Mouse (Mus musculus) 416B (cell line): ENCODE results near the gene Plekhm2.

ENCODE experiments used
- DNase-seq: peaks from one replicate; pipeline ENCODE4 v3.0.0; 2011; ENCODE audit warnings: low read depth

Plekhm2 gene

DNA sequence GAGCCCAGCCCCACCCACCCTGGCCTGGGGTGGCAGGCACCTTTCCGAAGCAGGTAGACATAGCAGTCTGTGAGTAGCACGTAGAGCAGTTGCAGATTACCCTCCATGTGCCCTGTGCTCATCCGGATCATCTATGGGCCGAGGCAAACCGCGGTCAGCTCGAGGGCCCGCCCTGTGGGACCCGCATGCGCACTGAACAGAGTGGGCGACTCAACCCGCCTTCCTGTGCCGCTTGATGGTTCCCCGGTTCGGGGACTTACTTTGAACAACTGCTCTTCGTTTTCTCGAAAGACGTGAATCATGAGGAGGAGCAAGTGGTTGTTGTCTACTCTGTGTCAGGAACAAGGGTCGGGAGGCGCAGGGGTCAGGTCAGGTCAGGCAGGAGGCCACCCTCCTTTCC lies 33.4 kb downstream of the Plekhm2 start:
- no peak for DNase-seq

DNA sequence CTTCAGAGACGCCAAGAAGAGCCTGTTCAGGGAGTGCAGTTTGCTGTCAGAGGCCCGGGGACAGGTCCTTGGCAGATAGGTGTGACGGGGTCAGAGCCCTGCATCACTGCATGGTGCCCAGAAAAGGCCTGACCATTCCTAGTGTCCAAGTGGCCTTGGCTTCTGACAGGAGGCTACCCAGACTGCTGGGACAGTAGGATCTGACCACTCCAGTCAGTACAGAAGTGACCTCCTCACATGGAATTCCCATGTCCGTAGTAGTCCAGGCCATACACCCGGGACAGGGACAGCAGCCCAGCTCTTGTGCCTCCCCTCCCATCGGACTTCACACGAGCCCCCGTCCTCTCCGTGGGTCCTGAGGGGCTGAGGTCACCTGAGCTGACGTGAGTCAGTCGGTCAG lies 34.7 kb downstream of the Plekhm2 start:
- no peak for DNase-seq

DNA sequence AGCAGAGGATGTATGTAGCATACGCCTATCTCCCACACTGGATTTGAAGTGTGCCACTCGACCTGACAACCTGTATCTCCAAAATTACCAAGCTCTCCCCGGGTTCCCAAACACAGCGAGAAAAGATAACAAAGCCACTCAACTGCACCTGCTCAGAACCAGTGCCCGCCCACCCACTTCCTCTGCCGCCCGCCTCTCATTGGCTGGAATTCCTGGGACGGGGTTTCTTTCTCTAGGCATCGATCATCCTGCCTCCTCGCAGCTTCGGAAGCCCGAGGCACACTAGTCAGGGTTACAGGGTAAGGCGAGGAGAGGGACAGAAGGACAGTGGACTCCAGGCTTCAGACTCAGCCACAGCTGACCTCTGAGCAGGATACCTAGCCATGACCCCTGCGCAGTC lies 36.0 kb downstream of the Plekhm2 start:
- DNase-seq: no peak

GRCm38 (mm10) chr4:141627502-141627901 lies 37.2 kb downstream of the Plekhm2 start:
- DNase-seq: no peak

DNA sequence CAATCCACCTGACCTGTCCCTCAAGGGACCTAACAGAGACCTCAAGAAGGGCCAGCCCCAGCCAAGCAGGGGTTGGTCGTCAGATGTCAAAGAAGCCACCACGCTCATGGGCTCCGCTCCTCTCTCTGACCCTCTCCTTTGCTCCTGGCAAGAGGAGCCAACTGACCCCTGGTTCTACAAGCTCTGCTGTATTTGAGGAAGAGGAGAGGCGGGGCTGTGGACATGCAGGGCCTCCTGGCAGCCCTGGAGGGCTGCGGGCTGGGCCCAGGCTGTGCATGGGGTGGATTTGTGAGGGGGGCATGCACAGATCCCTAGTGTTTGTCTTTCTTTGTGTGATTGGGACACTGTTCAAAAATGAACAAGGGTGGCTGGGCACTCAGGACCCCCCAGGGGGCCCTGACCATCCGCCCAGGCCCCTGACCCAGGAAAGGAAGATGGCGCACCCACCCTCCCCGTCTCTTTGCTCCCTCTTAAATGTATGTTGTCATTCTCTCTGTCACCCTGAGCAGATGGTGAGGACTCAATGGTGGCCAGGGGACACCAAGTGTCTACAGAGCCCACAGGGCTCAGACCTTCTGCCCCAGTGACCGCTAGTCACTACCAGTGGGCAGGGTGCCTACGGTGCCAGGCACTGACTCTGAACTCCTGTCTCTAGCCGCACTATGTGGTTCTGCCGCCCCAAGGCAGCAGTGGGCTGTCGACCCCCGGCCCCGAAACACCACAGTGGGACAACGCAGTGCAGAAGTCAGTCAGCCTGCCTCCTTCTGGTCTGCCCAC lies 38.7 kb downstream of the Plekhm2 start:
- DNase-seq: no peak

DNA sequence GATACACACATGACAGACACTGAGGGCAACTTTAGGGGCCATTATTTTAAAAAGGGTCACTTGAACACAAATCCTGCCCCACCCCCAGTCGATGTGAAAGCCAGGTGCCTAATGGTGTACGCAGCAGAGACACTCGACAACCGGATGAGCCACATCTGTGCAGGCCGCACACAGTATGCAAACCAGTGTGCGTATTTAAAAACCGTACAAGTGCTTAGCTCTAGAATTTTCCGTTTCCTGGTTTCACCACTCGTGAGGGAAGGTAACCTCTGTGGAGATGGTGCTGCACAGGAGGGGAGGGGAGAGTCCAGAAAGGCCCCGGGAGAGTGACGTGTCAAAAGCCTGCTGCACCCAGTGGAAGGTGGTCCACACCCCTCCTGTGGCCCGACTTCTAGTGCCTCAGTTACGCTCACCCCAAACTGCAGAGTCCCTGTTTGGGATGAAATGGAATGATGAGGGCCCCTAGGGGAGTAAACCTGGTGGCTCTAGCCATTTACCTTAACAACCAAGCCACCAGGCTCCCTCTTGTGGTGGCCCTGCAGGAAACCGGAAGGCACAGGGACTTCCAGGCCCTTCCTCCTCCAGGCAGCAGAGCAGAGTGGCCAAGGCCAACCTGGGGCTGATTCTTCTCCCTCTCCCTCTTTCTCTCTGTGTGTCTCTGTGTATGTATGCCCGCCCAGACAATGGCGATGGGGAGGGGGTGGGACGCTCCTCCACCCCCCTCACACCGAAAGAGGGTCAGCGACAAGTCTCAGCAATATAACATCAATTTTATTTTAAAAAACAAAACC lies 39.5 kb downstream of the Plekhm2 start:
- DNase-seq: peak; percentile 75

DNA sequence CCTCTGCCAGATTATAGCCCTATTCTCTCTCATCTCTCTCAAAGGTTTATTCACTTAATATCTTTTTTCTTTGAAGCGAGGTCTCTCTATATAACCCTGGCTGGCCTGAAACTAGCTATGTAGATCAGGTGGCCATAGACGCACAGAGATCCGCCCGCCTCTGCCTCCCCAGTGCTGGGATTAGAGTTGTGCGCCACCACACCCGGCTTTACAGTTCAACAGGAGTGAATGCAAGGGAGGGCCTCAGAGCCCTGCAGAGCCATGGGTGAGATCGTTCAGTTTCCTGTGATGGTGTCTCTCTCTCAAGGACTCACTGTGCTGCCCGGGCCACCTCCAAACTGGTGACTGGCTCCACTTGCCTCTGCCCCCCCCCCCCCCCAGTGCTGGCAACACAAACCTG lies 40.6 kb downstream of the Plekhm2 start:
- no peak for DNase-seq

DNA sequence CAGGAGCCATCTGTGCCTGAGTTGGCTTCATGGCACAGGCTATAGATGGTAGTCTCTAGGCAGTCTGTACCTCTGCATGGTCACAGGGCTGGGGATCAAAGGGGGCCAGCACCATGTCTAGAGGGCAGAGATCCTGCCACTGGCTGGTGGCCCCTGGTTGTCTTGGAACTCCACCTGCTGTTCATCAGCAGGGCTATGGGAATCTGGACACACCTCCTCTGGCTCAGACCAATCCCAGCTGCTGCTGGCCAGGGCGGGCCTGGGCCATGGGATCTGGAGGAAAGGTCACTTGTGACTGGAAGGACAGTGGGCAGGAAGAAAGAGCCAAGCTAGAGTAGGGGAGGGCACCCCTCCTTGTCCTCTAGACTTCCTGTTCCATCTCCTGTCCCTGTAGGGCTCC lies 41.0 kb downstream of the Plekhm2 start, which contains the start of gene Slc25a34:
TSS of gene Slc25a34 (minus strand) at position 156 of the 400 bp plus-strand sequence.
- peak; percentile 40 for DNase-seq

DNA sequence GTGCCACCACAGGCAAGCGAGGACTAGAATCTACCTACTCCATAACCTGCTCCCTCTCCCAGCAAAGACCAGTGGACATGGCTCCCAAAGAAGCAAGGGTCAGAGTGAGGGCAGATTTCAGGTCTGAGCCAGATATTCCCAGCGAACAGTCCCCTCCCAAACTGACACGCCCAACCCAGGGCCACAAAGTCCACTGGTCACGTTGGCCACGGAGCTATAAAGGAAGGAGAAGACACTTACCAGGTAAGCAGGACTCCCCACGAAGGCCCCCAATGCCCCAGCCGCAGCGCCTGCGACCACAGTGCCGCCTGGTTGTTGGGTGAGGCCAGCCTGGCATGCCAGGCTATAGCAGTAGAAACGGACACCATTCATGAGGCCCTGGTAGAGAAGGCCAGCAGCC lies 41.7 kb downstream of the Plekhm2 start:
- no peak for DNase-seq

DNA sequence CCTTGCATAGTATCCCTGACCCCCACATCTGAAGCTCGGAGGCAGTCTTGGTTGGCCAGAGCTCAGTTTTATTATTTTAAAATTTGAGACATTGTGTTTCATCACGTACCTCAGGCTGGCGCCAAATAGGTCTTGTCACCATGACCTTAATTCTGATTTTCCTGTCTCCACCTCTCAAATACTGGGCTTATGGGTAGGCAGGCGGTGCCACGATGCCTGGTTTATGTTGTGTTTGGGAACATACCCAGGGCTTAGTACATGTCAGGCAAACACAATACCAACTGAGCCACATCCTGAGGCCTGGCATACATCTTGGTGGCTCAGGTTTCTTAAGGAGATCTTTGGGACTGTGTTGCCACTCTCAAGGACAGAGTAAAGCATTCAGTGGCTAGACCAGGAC lies 42.1 kb downstream of the Plekhm2 start:
- no peak for DNase-seq

DNA sequence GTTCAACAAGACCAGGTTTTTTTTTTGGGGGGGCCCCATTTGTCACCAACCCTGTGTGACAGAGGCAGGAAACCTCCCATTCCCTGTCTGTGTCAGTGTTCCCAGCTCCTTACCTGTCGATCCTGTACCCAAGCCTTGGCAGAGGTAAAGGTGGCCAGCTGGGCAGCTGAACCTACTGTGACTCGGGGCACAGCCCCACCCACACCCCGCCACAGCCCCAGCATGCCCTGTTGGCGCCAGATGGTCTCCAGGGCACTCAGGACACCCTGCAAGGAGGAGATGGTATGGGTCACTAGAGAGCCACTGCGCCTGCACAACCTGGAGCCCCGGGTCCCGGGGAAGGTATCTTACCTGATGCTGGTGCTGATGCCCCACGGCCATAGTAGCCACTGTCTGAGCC lies 42.6 kb downstream of the Plekhm2 start:
- no peak for DNase-seq

- no peak for DNase-seq
Observed at GRCm38 (mm10) chr4:141621297-141621696, 43.4 kb downstream of the Plekhm2 start.

DNA sequence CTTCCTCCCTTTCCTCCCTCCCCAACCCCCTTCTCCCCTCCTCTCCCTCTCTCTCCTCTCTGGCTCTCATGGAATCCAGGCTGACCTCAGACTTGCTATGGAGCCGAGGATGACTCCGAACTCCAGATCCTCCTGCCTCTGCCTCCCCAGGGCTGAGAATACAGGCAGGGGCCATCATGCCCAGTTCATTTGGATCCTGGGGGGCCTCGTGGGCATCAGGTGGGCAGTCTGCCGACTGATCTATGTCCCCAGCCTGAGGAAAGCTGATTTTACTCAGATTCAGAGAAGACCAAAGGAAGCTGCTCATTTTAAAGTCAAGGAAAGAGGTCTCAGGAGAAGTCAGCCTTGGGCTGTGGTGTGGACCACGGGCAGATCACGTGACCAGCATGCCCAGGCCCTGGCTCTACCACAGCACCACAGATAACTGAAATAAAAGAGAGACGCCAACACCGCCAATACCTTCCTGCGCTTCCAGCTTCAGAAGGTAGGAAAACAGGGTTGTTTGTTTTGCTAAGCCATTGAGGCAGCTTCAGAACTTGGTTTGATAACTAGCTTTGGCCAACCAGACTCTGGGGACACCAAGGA lies 45.3 kb downstream of the Plekhm2 start:
- DNase-seq: peak; percentile 71

DNA sequence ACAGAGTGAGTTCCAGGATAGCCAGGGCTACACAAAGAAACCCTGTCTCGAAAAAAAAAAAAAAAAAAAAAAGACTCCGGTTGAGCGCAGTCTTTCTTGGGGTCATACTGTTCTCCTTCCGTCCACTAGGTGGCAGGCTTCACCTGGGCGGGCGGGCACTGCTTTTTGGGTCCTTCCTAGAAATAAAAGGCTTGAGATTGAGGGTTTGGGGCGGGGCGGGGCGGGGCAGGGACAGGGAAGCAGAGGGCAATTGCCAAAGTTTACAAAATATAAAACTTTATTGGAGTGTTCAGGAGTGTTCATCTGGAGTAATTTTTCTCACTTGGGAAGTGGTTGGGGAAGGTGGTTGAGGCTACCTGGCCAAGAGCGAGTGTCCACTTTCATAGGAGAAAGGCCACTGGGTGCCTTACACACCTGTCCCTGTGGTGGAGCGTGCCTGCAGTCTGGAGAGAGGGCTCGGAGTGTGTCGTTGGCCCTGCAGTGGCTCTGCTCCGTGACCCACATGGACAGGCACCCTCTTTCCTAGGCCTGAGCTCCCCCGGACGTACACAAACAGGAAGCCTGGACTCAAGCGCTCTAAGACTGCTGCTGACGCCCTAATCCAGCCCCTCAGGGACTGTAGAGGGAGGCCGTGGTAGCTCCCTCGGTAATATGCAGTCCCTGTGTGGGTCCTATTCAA lies 46.0 kb downstream of the Plekhm2 start, which contains the start of gene Tmem82:
TSS of gene Tmem82 (minus strand) at position 69 of the 679 bp plus-strand sequence.
- peak; percentile 91 for DNase-seq

DNA sequence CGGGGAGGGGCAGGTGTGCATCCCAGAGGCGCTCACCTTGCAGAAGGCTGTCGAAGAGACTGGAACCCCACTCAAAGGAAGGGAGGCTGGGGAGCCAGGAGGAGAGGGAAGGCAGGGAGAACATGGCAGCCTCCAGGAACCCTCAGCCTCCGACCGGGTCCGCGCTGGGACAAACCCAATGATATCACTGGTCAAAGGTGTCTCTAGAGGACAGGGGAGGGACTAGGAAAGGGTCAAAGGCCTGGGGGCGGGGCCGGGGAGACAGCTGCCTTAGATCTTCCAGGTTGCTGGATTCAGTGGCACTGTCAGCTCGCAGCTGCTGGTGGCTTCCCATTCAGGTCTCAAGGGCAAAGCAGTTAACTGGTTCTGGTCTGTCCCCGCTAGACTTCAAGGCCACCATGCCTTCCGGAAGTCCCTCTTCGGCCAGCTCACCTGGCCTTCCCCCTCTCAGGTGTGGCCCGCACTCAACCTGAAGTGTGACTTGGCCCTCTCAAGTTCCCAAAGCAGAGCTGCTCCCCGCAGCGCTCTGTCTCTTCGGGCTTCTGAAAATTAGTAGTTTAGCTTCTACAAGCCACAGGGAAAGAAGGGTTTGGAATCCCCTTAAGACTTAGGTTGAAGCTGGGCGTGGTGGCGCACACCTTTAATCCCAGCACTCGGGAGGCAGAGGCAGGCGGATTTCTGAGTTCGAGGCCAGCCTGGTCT lies 46.7 kb downstream of the Plekhm2 start:
- peak; percentile 39 for DNase-seq

DNA sequence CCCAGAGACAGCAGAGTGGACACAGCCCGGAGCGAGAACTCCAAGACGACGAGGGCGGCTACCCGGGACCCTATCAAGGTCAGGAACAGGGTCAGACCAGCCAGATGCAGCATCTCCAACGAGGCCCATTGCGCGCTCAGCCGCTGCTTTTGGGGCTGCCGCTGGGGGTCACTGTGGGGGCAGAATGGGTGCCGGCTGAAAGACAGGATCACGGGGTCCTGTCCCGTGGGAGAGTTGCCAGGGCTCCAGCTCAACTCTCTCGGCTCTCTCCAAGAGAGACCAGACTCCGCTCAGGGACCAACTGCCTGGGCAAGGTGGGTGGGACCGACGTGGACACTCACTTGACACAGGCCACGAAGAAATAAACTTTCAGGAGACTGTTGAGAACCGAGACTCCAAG lies 47.4 kb downstream of the Plekhm2 start:
- DNase-seq: no peak

DNA sequence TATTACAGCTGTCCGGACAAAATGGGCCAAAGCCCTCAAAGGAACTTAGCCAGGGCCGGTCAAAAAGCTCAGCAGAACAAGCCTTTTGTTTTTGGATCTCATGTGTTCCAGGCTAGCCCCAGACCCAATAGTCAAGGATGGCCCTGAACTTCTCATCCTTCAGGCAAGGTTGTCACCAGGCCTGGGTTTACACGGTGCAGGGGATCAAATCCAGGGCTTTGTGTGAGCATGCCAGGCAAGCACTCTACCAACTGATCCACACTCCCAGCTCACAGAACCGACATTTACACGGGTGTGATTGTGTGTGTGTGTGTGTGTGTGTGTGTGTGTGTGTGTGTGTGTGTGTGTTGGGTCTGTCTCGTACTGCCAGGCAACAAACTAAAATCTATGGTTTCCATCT lies 47.9 kb downstream of the Plekhm2 start:
- DNase-seq: no peak

- no peak for DNase-seq
Observed at GRCm38 (mm10) chr4:141614946-141615345, 49.8 kb downstream of the Plekhm2 start.

GRCm38 (mm10) chr4:141609538-141609937 lies 55.2 kb downstream of the Plekhm2 start:
- DNase-seq: peak; percentile 57

DNA sequence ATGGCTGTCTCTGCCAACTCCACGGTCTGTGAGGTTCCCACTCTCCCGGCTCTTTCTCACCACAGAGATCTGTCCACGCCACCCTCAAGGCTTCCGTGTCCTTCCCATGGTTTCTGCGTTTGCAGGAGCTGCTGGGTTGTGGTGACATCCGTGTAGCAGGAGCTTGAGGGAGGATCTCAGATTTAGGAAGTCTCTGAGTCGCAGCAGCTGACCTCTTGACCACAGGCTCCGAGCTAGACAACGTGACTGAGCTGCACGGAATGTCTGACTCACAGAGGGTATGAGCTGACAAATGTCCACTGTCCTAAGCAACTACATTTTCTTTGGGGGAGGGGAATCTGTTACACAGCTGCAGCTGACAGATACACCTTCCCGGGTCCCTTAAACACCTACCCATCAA lies 58.8 kb downstream of the Plekhm2 start, which contains the start of gene Fblim1:
TSS of gene Fblim1 (minus strand) at position 236 of the 400 bp plus-strand sequence.
- DNase-seq: peak; percentile 95

DNA sequence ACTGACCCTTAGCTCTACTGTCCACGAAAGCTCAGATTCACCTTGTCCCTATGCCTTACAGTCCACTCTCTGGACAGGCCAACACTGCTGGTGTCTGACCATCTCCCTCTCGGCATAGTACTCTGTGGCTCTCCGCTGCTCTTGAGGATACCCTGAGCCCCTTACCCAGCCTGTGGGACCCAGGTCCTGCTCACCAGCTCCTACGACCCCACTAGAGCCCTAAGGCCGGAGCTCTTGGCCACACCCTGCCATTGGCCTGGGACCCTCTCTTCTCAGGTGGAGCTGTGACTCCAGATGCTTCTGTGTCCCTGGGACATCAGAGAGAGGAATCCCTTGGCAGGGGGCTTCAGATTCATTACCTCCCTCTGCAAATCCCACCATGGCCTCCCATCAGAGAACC lies 59.3 kb downstream of the Plekhm2 start:
- no peak for DNase-seq

DNA sequence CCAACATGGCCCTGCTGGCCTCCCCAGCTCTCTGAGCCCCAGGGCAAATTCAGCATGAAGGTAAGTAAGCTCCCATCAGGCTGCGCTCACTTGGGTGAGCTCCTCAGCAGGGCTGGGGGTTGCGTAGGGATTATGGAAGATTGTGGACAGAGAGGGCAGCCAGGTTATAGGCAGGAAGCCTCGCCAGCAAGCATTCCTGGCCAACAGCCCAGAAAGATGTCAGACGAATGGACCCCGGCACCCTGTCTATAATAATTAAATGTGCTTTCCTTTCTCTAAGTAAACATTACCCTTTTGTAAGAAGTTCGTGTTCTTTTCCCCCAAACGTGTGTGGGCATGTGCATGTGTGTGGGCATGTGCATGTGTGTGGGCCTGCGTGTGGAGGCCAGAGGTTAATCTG lies 60.2 kb downstream of the Plekhm2 start:
- DNase-seq: no peak
